Mouse (Mus musculus) thymus, postnatal 14 days (tissue): ENCODE results near the gene Ppp1r21.

Source experiments
- DNase-seq: peaks from one replicate; pipeline ENCODE4 v3.0.0; 2021

Ppp1r21 gene

GRCm38 (mm10) chr17:88614733-88615132 lies 84.8 kb downstream of the Ppp1r21 start:
- no peak for DNase-seq

GRCm38 (mm10) chr17:88615492-88616155 lies 85.7 kb downstream of the Ppp1r21 start:
- DNase-seq, result no peak

GRCm38 (mm10) chr17:88620935-88621334 lies 91.0 kb downstream of the Ppp1r21 start:
- peak; percentile 39 for DNase-seq

GRCm38 (mm10) chr17:88621374-88621773 lies 91.5 kb downstream of the Ppp1r21 start:
- no peak for DNase-seq

- no peak for DNase-seq
Observed at GRCm38 (mm10) chr17:88622711-88623110, 92.8 kb downstream of the Ppp1r21 start.

GRCm38 (mm10) chr17:88624386-88624785 lies 94.5 kb downstream of the Ppp1r21 start:
- DNase-seq, result no peak

- DNase-seq, result no peak
Observed at GRCm38 (mm10) chr17:88625350-88625749, 95.4 kb downstream of the Ppp1r21 start.

GRCm38 (mm10) chr17:88625931-88626330 lies 96.0 kb downstream of the Ppp1r21 start:
- no peak for DNase-seq

- DNase-seq, result no peak
Observed at GRCm38 (mm10) chr17:88626347-88626811, 96.5 kb downstream of the Ppp1r21 start.

- no peak for DNase-seq
Observed at GRCm38 (mm10) chr17:88627150-88627549, 97.2 kb downstream of the Ppp1r21 start.

GRCm38 (mm10) chr17:88628676-88629380 lies 98.9 kb downstream of the Ppp1r21 start:
- DNase-seq, result no peak

GRCm38 (mm10) chr17:88629381-88629759 lies 99.5 kb downstream of the Ppp1r21 start:
- no peak for DNase-seq

- no peak for DNase-seq
Observed at GRCm38 (mm10) chr17:88629931-88630553, 100.1 kb downstream of the Ppp1r21 start.

- DNase-seq, result no peak
Observed at GRCm38 (mm10) chr17:88630554-88630948, 100.6 kb downstream of the Ppp1r21 start.

GRCm38 (mm10) chr17:88632631-88633030 lies 102.7 kb downstream of the Ppp1r21 start:
- no peak for DNase-seq

GRCm38 (mm10) chr17:88636076-88636475 lies 106.2 kb downstream of the Ppp1r21 start:
- DNase-seq, result no peak

GRCm38 (mm10) chr17:88636587-88636986 lies 106.7 kb downstream of the Ppp1r21 start:
- DNase-seq, result no peak
